ENCODE assay signal across 8 mouse cellular contexts in genomic region chr17:83873363-83874141, GRCm38 (mm10). TPM values are rescaled to one million over a fixed set of nuclear protein-coding genes. Genes with fewer than 3 reads are reported as not detected.
DNase-seq lines count a peak whose midpoint lies in the region; ATAC-seq and TF ChIP-seq lines count a peak whose summit lies in the region.
"Had no signal": no experiment of that assay in that cellular context is flagged by ENCODE, and none has a peak within 500 bp of the region (broad histone marks: within the 10 kb centered on the region; RNA-seq: fewer than 3 reads in every experiment).

No protein-coding gene starts in this region.

- H3K27ac ChIP-seq in heart, embryonic 16.5 days (ENCODE audit: low read length), result peak overlapping the region; percentile 45; the same call in 1 of the 2 replicates
- H3K27ac ChIP-seq in limb, embryonic 14.5 days (replicated peaks; ENCODE audit: low read depth, low read length), result peak overlapping the region; percentile 61

- H3K9ac ChIP-seq in heart, embryonic 16.5 days (ENCODE audit: low read length), result no peak overlapping the region
- 0 out of 2 replicates have a peak overlapping the region, but pooled peaks have one; percentile 2 for H3K9ac ChIP-seq in limb, embryonic 14.5 days (ENCODE audit: low read depth, low read length, severe bottlenecking)

- H3K27me3 ChIP-seq in E14TG2a.4 (ENCODE audit: insufficient read depth, low read length), result no peaks in the 10 kb centered on the region
- H3K27me3 ChIP-seq in heart, embryonic 16.5 days (ENCODE audit: control insufficient read depth, insufficient read depth, low read length), result no peaks in the 10 kb centered on the region
- H3K27me3 ChIP-seq in limb, embryonic 14.5 days (ENCODE audit: control insufficient read depth, insufficient read depth, low read length), result no peaks in the 10 kb centered on the region

- peak overlapping the region; percentile 74; the same call in 1 of the 2 replicates for H3K4me3 ChIP-seq in E14TG2a.4 (replicated peaks; ENCODE audit: low read length)
- H3K4me3 ChIP-seq in heart, embryonic 16.5 days (ENCODE audit: low read length), result no peak overlapping the region
- H3K4me3 ChIP-seq in limb, embryonic 14.5 days (replicated peaks; ENCODE audit: low read length), result no peak overlapping the region

- no peak for TF ChIP-seq POLR2A in limb, embryonic 14.5 days (IDR thresholded peaks at IDR 0.05; ENCODE audit: borderline replicate concordance, extremely low read depth, insufficient read depth, insufficient read length)

- WGBS in heart, embryonic 16.5 days, result 75% methylated on average over 19 of the region's 19 CpGs
- WGBS in limb, embryonic 14.5 days, result 48% methylated on average over 19 of the region's 19 CpGs

- DNase-seq in adipocyte (ENCODE audit: low spot score), result peak; percentile 88
- peak; percentile 43 for DNase-seq in limb, embryonic 14.5 days (ENCODE audit: low spot score)
- DNase-seq in testis, postnatal 14 days (ENCODE audit: low spot score), result peak; percentile 66
- DNase-seq in thymus, postnatal 36 days, result no peak
- no peak for DNase-seq in thymus, postnatal 25 days

- H3K36me3 ChIP-seq in E14TG2a.4 (ENCODE audit: insufficient read depth, low read length), result peaks cover 15% of the 10 kb centered on the region
- no peaks in the 10 kb centered on the region for H3K36me3 ChIP-seq in heart, embryonic 16.5 days (ENCODE audit: control insufficient read depth, insufficient read depth)
- H3K36me3 ChIP-seq in limb, embryonic 14.5 days (ENCODE audit: control insufficient read depth, insufficient read depth, low read length), result no peaks in the 10 kb centered on the region

- TF ChIP-seq CTCF in E14TG2a.4 (conservative IDR thresholded peaks at IDR 0.05; ENCODE audit: low read length), result no peak

- H3K4me2 ChIP-seq in heart, embryonic 16.5 days (ENCODE audit: low read depth, low read length), result no peak overlapping the region
- no peak overlapping the region; the same call in 1 of the 2 replicates for H3K4me2 ChIP-seq in limb, embryonic 14.5 days (replicated peaks; ENCODE audit: low read depth, low read length, severe bottlenecking)

- H3K9me3 ChIP-seq in E14TG2a.4 (ENCODE audit: low read length), result no peaks in the 10 kb centered on the region
- no peaks in the 10 kb centered on the region for H3K9me3 ChIP-seq in heart, embryonic 16.5 days (replicated peaks; ENCODE audit: control insufficient read depth, low read length)
- H3K9me3 ChIP-seq in limb, embryonic 14.5 days (ENCODE audit: control insufficient read depth, low read length), result no peaks in the 10 kb centered on the region; the same call in 1 of the 2 replicates

- ATAC-seq in heart, embryonic 16.5 days (replicated peaks; ENCODE audit: extremely low read depth, insufficient read depth, low FRiP score), result 0 out of 2 replicates have a peak, but pooled peaks have one; percentile 20
- peak; percentile 38 for ATAC-seq in limb, embryonic 14.5 days (ENCODE audit: low FRiP score, low read depth)

- peaks cover 48% of the 10 kb centered on the region for H3K4me1 ChIP-seq in E14TG2a.4 (replicated peaks; ENCODE audit: low read depth, low read length)
- H3K4me1 ChIP-seq in heart, embryonic 16.5 days (ENCODE audit: control insufficient read depth, insufficient read depth, low read length), result 0 out of 2 replicates have a peak, but pooled peaks cover 3% of the 10 kb centered on the region
- peaks cover 10% of the 10 kb centered on the region; the same call in 1 of the 2 replicates for H3K4me1 ChIP-seq in limb, embryonic 14.5 days (ENCODE audit: control insufficient read depth, insufficient read depth, low read length)

RNA-seq across cellular contexts. Expression of gene Haao, which starts 25.8 kb away (rescaled TPM):
- 0.67 and 1.7 TPM in 2 replicates for polyA plus RNA-seq in heart, embryonic 16.5 days (2015; fragmentation: Nextera tagmentation; extraction: Ambion mirVana)
- 0.92 and 1.2 TPM in 2 replicates for polyA plus RNA-seq in limb, embryonic 14.5 days (2012; rRNA removed)
- polyA plus RNA-seq in limb, embryonic 14.5 days (2014; fragmentation: Nextera tagmentation; extraction: Ambion mirVana), result 1.3 and 2.0 TPM in 2 replicates
- polyA plus RNA-seq: neural tube, embryonic 11.5 days had no signal

Comparison
In these comparisons a context has a peak if more than half of its experiments do, and no peak if none do; other contexts are left out.
1. DNase-seq: peak in adipocyte (single experiment), limb, embryonic 14.5 days (single experiment) and testis, postnatal 14 days (single experiment); none in thymus, postnatal 36 days (0 of 2) and thymus, postnatal 25 days (single experiment).